Mouse (Mus musculus): ENCODE data around the gene Ranbp17.
"Not testable (repeated sequence)": the region's sequence is repeated elsewhere in the genome, so short reads cannot be mapped to it uniquely, and the experiment has no call there.

Gene Ranbp17

GRCm38 (mm10) chr11:33513376-33513991 is at the start of gene Ranbp17:
Gene Ranbp17 (minus strand): TSS chr11:33513746.
- no peak for DNase-seq

GRCm38 (mm10) chr11:33554123-33554522 is 40.6 kb upstream of the Ranbp17 start:
- DNase-seq: peak; percentile 40

GRCm38 (mm10) chr11:33550861-33551560 is 37.5 kb upstream of the Ranbp17 start:
- no peak for DNase-seq

GRCm38 (mm10) chr11:33547386-33547785 is 33.8 kb upstream of the Ranbp17 start:
- DNase-seq: no peak

GRCm38 (mm10) chr11:33544945-33545344 is 31.4 kb upstream of the Ranbp17 start:
- no peak for DNase-seq

GRCm38 (mm10) chr11:33544121-33544520 is 30.6 kb upstream of the Ranbp17 start:
- DNase-seq: no peak

GRCm38 (mm10) chr11:33537390-33538125 is 24.0 kb upstream of the Ranbp17 start:
- DNase-seq: no peak

- no peak for DNase-seq
Measured at GRCm38 (mm10) chr11:33536636-33537035, 23.1 kb upstream of the Ranbp17 start.

GRCm38 (mm10) chr11:33534541-33534940 is 21.0 kb upstream of the Ranbp17 start:
- DNase-seq: no peak

- DNase-seq: no peak
Measured at GRCm38 (mm10) chr11:33533577-33533976, 20.0 kb upstream of the Ranbp17 start.

GRCm38 (mm10) chr11:33529576-33529975 is 16.0 kb upstream of the Ranbp17 start:
- DNase-seq: no peak

GRCm38 (mm10) chr11:33512854-33513375 is 631 bp downstream of the Ranbp17 start:
- peak; percentile 71 for DNase-seq

- DNase-seq: no peak
Measured at GRCm38 (mm10) chr11:33509401-33509800, 4.1 kb downstream of the Ranbp17 start.

GRCm38 (mm10) chr11:33485746-33486145 is 27.8 kb downstream of the Ranbp17 start:
- no peak for DNase-seq

GRCm38 (mm10) chr11:33480410-33480809 is 33.1 kb downstream of the Ranbp17 start:
- DNase-seq: no peak

GRCm38 (mm10) chr11:33479209-33479608 is 34.3 kb downstream of the Ranbp17 start:
- DNase-seq: no peak

GRCm38 (mm10) chr11:33476634-33477033 is 36.9 kb downstream of the Ranbp17 start:
- no peak for DNase-seq

GRCm38 (mm10) chr11:33461172-33461571 is 52.4 kb downstream of the Ranbp17 start:
- no peak for DNase-seq

GRCm38 (mm10) chr11:33454069-33454468 is 59.5 kb downstream of the Ranbp17 start:
- no peak for DNase-seq

GRCm38 (mm10) chr11:33433813-33434212 is 79.7 kb downstream of the Ranbp17 start:
- DNase-seq: peak; percentile 42

GRCm38 (mm10) chr11:33428238-33428637 is 85.3 kb downstream of the Ranbp17 start:
- DNase-seq: not testable (repeated sequence)

- not testable (repeated sequence) for DNase-seq
Measured at GRCm38 (mm10) chr11:33427789-33428188, 85.8 kb downstream of the Ranbp17 start.

GRCm38 (mm10) chr11:33422226-33422625 is 91.3 kb downstream of the Ranbp17 start:
- DNase-seq: no peak

- no peak for DNase-seq
Measured at GRCm38 (mm10) chr11:33404651-33405050, 108.9 kb downstream of the Ranbp17 start.

All from cerebellum, adult 9-10 months (tissue).